Mouse (Mus musculus): ENCODE data around the gene Lifr.

DNA sequence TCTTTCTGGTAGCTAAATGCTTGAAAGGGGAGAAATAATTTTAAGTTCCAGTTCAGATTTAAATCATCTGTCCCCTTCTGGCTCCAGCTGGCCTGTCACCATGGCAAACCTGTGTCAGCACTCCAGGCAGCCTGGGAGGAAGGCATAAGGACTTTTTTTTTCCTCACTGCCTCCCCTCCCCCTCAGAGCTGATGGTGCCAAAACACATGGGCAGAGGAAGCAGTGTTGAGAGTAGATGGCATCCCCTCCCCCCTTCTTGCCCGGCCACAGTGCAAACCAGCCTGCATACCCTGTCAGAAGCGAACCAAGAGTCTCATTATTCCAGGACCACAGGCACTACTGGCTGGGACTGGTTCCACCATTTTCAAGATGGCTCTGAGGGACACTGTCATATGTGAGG lies 108.4 kb downstream of the Lifr start:
- TF ChIP-seq CTCF (IDR thresholded peaks at IDR 0.05; ENCODE audit: borderline replicate concordance, insufficient read depth, low read length) (no peak), POLR2A (IDR thresholded peaks at IDR 0.05; ENCODE audit: low read depth, low read length) (no peak)

Data from embryonic fibroblast, embryonic 13.5 days (primary cell).